Mouse (Mus musculus) frontal cortex, postnatal 36 days (tissue): Measurements from ENCODE around the gene Kcnq2.
A peak's percentile ranks its signal among the peaks of the same experiment; 100 is the strongest.

Experiments used
- DNase-seq, 2 experiments: peaks; one replicate each; pipeline ENCODE4 v3.0.0; 2022; ENCODE audit warnings: low spot score in 2 of 2

Kcnq2 gene

DNA sequence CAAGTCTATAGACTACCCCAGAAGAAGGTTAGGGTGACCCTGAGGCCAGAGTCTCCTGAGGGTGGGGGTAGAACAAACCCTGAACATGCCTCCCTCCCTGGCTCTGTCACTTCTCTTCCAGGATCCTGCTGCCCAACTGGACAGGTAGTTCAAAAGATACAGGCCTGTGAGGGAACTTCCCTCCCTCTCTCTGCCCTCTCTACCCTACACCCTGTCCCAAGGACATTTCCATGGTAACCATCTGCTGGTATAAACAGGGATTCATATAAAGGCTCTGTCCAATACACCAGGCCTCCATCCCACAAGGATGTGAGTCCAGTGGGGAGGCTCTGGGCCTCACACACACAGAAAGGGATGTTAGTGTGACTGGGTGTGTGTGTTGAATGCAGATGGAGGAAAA lies 92.7 kb downstream of the Kcnq2 start:
- no peak for DNase-seq

DNA sequence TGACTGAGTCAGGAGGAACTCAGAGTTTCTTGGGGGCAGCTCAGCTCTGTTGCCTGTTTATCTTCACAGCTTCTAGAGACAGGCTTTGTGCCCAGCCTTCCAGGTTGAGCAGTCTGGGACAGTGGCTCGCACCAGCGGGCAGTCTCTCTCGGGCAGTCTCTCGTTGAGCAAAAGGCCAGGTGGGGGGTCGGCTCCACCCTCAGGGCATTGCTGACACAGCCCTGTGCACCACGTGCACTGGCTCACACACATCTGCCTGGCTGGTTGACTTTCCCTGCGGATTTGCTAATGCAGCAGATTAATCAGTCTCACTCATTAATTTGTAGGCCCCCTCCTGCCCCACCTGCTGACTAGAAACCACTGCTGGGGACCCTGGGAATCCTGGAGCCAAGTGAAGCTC lies 93.2 kb downstream of the Kcnq2 start:
- no peak for DNase-seq

DNA sequence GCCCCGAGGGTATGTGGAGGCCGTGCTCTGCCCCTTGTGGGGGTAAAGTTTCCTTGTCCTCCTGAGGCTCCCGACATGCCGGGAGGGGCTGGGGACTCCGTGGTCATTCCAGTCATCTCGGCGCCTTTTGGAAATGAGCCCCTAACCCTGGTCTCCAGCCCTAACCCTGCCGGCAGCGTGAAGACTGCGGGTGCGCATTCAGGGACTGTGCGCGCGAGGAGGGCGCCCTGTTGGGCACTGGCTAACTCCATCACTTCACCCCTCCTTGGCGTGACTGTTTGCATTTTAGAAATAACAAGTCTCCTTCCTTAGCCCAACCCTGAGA lies 95.8 kb downstream of the Kcnq2 start:
- no peak for DNase-seq

DNA sequence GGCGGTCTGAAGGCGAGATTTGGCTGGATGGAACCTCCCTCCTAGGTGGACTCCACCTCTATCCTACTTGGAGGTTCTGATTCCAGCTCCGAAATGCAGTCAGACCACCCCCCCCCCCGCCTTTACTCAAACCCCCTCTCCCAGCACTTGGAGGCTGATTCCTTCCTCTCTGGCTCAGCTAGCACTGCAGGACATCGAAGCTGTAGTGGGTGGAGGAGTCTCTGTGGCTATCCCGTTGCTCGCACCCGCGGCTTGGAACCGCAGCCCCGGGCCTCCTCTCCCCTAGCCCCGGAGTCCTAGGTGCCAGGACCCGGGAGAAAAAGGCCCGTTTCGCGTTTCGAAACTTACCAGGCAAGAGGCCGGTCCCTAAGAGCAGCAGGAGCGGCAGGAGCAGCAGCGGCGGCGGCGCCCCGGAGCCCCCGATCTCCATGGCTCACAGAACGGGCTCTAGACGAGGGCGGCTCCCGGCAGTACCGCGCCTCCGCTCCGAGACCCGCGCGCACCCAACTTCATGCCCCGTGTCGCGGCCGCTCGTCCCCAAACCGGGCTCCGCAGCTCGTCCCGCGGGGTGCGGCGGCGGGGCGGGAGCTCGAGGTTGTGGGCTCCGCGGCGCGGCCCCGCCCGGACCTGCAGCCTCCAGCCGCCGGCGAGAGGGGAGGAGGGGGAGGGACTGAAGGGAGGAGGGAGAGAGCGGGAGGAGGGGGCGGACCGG lies 96.3 kb downstream of the Kcnq2 start:
- peak in 1 of 2 experiments; percentile 27 for DNase-seq

DNA sequence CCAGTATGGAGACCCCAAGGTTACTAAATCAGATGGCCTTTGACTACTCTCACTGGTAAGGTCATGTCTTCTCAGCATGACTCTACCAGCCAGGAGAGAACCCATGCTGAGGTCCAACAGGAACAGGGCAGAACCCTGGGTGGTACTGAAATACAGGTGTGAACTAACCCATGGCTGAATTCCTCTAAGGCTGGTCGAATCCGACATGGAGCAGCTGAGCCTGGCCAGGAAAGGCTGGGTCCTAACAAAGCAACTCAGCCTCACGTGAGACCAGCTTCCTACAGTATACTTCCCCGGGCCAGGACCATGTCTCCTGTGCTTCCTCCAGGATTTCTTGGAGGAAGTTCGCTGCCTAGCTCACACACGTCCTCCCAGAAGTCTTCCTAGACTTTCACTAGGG lies 98.5 kb downstream of the Kcnq2 start:
- no peak for DNase-seq

DNA sequence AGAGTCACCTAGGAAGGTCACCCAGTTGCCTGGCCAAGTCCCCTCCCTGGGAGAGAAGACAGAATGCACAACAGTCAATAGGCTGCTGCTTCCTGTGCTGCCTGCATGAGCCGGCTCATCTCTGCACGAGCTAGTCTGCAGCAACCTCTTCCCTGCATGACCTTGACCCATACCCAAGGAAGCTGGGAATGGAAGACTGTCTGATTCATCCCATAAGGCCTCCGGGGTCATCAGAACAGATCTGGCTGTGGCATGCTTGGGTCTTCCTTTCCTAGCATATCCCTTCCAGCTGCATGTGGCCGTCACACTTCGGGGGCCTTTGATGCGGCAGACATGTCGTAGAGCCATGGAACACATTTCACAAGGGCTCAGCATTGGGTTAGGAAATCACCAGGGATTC lies 99.9 kb downstream of the Kcnq2 start:
- no peak for DNase-seq

DNA sequence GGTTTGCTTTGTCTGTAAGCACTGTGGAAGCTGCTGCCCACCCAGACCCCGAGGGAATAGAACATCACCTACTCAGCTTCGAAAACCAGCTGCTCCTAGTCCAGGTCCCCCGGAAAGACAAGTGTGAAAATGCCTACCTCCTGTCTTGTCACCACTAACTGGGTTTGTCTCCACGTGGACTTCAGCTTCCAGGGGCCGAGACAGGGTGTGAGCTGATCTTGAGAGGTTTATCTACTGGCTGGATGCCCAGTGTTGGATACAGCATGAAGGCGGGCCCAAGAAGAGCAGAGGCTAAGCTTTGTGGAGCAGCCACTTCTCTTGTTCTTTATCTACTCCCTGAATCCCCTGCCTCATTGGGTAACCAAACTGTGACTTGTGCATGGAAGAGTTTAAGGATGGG lies 101.8 kb downstream of the Kcnq2 start:
- no peak for DNase-seq

DNA sequence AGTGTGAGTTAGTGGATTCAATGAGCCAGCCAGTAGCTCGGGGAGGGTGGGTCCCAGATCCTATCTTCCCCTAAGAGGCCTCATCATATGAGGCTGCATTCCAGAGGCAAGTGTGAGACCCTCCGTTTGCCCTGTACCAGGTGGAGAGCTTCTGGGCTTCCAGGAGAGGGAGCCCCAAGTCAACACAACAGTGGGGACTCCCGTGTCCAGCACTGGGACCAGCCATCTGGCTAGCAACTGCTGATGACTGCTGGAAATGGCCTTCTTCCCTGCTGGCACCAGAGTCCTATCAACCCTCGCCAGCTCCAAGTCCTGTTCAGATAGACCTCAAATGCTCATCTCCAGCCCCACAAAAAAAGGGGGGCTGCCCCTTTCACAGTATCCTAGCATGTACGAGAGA lies 102.7 kb downstream of the Kcnq2 start:
- DNase-seq, result no peak

DNA sequence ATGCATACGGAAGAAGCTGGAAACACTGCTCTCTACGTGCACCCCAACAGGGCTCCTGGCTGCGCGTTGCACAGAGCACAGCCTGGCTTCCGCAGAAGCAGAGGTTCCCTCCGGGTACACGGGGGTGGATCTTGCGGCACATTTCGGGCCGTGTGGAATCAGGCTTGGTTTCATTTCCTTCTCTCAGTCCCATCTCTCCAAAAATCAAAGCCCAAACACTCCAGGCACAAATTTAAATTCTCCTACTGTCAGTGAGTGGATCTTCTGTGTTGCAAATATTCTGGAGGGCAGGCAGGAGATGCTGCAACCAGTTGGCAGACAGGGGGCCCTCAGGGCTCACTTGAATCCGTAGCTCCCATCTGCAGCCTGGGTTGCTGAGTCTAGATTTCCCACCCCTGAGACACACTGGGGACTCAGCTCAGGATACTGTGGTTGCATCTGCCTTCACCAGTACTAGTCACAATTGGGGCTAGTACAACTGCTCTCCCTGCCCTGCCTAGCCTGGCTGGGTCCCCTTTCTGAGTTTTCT lies 103.6 kb downstream of the Kcnq2 start:
- DNase-seq, result peak; percentile 22 to 37
